Mouse (Mus musculus) embryo, embryonic 11.5 days (tissue): ENCODE data around the gene Zfp850.
"Not testable (repeated sequence)": the region's sequence is repeated elsewhere in the genome, so short reads cannot be mapped to it uniquely, and the experiment has no call there.

Experiments
- DNase-seq: peaks from one replicate; pipeline ENCODE4 v3.0.0-alpha.2; 2012; ENCODE audit warnings: low read depth, low spot score

Gene Zfp850

DNA sequence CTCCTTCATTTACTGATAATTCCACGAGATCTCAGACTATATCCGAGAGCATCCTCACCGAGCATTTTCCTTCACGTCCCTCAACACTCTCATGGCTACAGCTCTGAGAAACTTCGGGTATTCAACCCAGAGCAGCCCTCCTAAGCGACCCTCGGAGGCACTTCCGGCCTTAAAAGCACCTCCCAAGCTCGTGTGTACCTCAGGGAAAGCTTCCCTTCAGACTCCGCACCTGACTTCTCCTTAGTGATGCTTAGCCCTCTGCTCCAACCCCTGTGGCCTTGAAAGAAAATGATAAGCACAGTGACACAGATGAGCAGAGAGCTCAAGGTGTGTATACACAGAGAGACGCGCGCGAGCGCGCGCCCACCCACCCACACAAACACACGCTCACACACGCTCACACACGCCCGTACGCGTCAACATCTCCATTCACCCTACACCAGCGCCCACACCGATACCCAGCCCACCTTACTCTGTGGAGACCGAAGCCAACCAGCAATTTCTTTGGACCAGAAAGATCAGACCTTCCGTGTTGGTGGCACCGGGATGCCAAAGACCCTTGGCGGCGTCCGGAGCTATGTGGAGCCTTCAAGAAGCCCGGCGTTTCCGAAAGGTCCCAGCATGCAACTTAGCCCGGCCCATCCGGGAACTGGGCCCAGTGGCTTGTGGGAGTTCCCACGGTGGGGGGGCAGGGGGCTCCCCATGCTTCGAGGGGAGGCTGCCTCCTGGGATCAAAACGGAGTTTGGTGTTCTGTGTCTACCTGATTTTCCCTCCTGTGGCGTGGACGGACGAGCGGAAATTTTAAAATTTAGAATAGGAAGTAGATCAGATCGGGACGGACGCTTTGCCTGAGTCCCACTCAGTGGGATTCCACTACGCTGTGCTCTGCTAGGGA is at the start of gene Zfp850:
TSS of gene Zfp850 (minus strand) at position 567 of the 896 bp plus-strand sequence.
- DNase-seq: peak; percentile 69

DNA sequence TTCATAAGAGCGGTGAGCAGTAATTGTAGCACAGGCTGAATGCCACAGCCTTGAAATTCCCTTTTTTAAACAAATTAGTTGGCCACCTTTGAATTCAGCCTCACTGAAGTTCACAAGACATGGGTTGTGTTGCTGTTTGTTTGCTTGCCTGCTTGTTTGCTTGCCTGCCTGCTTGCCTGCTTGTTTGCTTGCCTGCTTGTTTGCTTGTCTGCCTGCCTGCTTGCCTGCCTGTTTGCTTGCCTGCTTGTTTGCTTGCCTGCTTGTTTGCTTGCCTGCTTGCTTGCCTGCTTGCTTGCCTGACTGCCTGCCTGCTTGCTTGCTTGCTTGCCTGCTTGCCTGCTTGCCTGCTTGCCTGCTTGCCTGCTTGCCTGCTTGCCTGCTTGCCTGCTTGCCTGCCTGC is 46.1 kb upstream of the Zfp850 start:
- DNase-seq: no peak

DNA sequence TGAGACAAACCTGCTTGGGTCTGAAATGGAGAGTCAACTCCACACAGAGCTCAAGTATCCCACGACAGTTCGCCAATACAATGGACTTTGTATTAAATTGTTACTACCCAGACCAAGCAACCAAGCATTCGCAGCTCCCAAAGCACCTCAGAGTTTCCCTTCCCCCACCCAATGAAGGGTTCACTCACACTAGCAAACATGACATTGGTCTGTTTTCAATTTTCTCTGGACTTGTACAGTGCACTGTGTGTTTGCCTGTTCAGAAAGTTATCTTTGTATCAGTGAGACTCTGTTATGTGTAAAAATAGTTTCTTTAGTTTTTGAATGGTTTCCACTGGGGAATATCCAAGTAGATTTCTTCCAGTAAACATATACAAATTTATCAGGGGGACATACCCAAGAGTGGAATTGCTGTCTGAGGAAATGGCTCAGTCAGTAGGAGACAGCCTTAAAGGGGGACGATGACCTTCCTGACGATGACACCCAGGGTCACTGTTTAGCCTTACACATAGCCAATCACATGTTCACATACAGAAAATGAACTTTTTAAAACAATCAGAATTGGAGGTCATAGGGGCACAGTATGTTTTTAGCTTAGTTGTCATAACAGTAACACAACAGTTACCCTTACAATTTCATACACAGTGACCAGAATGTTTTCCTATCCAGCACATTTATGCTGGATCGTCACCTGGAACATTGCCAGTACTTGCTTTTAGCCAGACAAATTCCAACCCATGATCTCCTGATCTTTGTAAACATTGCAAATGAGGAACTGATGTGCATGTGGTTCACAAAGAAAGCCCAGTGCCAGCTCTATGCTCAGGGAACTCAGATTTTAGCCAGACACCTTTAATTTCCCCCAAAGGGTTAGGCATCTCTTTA is 39.4 kb upstream of the Zfp850 start:
- no peak for DNase-seq

DNA sequence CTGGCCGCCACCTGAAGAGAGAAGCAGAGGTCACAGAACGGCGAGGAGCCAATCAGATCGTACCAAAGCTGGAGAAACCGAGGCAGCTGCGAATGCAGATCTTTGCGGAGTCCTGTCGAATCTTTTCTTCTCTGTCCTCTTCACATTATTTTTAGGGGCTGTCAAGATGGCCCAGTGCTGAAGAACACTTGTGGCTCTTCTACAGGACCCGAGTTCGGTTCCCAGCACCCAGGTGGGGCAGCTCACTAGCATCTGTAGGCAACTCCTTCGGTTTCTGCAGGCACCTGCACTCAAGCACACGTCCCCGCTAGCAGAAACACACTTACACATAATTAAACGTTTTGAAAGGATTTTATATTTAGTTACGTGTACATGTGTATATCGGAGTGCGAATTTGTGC is 36.7 kb upstream of the Zfp850 start:
- DNase-seq: no peak

DNA sequence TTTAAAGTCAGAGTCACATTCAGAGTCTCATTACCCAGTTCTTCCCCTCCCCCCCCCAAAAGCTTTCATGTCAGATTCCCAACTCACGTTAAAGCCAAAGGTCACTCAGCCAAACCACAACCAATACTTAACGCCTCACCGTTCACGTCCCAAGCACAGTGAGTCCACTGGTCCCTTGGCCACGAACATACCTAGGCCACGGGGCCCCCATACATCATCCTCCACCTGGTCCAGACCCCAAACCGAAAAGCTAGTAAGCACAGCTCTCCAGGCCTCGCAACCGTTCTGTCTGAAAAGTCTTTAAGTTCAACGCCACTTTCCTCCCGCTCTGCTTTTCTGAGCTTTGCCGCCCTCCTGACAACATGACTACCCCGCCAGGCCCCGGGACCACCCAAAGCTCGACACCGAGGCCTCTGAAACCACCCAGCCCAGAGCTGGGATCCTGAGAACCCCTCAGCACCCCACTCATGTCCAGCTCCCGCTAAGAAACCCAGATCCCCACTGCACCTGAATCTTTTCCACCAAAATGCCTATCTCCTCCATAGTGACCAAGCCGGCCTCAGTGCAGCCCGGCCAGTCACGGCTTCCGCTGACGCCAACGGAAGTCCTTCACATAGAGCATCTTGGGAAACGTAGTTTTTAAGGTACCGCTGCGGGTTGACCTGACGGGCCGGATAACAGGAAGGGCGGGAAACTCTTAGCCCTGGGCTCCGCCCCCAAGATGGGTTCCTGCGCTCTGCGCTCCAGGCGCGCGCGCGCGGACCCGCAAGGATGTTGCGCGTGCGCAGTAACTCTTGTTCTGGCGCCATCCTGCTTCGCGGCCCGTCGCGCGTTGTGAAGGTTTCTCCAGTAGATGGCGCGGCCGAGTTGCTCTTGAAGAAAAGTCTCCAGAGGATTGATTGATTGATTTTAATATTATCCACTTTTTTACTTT is 35.8 kb upstream of the Zfp850 start, which contains the start of gene Psmc4:
TSS of gene Psmc4 (minus strand) at position 626 of the 934 bp plus-strand sequence.
- peak; percentile 99 for DNase-seq

DNA sequence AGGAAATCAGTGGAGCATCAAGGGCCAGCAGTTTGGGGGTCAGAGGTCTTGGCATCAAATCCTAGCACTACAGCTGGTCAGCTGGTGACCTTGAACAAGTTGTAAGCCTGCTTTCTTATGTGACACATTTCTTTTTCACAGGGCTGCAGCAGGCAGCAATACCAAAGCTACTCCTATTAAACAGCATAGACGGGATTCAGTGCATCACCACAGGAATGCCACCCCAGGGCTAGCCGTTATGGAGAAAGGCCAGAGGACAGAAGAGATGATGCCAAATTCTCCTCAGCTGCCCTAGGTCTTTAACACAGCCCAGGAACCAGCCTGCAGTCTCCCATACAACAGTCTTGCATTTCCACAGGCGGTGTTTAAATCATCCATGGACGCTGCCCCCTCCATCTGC is 30.6 kb upstream of the Zfp850 start:
- DNase-seq: no peak

DNA sequence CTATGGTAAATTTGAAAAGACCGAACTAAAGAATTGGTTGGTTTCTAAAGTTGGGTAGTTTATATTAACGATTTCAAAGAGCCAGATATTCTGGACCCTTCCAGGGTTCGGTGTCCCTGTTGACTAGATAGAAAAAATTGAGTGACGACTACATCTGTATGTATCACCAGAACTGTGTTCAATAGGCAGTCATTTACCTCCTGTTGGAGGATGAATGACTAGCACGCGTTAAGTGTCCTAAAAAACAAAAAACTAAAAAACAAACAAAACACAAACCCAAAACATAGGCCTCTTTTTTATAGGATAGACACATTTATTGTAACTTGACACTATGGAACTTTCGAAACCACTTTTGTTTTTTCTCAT is 513 bp upstream of the Zfp850 start:
- peak; percentile 1 for DNase-seq

DNA sequence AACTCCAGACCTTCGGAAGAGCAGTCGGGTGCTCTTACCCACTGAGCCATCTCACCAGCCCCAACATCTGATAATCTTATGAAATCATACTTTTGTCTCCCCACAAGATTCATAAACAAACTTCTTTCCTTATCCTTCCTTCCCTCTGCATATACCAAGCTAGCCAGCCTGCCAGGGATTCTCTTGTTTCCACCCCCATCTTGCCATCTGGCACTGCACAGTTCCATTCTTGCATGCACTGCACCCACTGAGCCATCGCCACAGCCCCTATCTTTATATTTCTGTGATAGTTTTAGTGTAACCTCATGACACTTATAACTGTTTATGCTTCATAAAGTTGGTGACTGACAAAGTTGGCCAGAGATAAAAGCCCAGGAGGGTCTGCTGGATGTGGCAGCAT is 3.6 kb downstream of the Zfp850 start:
- no peak for DNase-seq

DNA sequence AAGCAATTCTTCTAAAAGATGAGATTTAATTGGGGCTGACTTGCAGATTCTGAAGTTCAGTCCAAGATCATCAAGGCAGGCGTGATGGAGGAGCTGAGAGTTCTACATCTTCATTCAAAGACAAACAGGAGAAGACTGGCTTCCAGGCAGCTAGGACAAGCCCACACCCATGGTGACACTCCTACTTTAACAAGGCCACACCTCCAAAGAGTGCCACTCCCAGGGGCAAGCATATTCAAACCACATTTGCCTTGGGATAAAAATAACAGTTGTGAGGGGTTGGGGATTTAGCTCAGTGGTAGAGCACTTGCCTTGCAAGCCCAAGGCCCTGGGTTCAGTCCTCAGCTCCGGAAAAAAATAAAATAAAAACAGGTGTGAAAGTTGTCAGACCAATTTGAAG is 31.7 kb downstream of the Zfp850 start:
- DNase-seq: no peak

DNA sequence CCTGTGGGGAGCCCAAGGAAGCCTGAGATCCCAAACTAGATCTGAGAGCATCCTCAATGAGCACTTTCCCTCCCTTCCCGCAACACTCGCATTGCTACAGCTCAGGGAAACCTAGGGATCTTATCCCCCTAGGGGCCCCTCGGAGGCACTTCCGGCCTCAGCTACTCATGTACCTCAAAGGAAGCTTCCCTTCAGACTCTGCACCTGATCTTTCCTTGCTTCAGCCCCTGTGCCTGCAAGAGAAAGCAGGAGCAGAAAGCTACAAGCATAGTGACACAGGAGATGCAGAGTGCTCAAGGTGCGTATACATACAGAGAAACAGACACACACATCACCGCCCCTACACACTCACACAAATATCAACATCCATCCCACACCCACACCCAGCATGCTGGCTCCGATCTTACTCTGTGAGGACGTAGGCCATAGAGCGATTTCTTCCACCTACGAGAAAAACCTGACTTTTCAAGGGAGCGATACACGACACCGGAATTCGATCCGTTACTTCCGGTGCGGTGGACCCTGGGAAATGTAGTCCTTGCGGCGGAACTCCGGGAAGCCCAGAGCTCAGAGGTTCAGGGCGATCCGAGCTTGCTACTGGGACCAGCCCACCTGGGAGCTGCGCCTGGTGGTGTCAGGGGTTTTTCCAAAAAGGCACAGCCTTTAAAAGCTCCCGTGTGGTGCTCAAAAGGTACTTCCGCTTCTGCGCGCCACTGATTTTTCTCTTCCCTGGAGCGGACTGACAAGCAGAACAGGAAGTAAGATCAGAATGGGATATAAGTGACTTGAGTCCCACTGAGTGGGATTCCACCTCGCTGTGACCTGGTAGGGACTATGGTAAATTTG is 35.0 kb downstream of the Zfp850 start, which contains the start of gene Zfp780b:
TSS of gene Zfp780b (minus strand) at position 489 of the 846 bp plus-strand sequence.
- peak; percentile 57 for DNase-seq

DNA sequence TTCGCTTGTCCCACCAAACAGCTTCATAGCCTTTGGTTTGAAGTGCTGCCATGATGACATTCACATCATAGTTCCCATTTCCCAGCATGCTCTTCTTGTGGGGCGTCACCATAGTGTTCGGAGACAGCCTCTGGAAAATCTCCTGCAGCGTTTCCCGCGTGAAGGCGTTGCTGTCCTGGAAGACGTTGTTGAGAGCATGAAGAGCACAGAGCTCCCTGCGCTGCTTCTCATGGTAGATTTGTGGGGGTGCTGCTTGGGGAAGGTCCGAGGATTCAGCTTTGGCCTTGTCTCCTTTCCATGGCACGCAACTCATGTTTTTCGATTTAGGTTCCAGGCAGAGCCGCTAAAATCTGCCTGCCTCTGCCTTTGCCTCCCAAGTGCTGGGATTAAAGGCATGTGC is 64.5 kb downstream of the Zfp850 start:
- not testable (repeated sequence) for DNase-seq

DNA sequence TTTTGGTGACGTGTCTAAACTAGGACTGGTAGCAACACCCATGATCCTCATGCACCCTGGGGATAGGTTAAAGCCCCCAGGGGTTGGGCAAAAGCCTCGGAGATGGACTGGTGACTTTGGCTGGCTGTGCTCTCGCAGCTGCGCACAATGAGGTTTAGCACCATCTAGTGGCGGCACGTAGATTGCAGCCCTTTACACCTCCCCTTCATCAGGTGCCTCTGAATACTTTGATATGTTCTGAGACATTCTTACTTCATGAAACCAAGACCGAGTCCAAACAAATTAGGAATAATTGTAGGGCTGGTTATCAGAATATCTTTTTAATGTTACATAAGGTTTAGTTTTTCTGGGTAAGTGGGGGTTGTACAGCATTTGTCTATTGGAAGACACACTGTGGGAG is 72.0 kb downstream of the Zfp850 start:
- DNase-seq: not testable (repeated sequence)
